Mouse (Mus musculus) bone marrow, adult 2 months (tissue): ENCODE data around the gene Pard3.

Experiments used
- CTCF ChIP-seq: fragments of 200-500 bp; IDR thresholded peaks from 2 replicates; pipeline ENCODE4 v1.5.1; 2011; ENCODE audit warnings: low read length, control low read depth; ENCODE audit not compliant: control insufficient read depth, insufficient read depth
- POLR2A ChIP-seq: fragments of 200-500 bp; IDR thresholded peaks from 2 replicates; pipeline ENCODE4 v1.6.1; 2011; ENCODE audit warnings: low read depth, mild to moderate bottlenecking, control low read depth, low read length, borderline replicate concordance; ENCODE audit not compliant: control insufficient read depth

GRCm38 (mm10) chr8:127639088-127639453, 575.4 kb downstream of the Pard3 start:
- TF ChIP-seq POLR2A (no peak), CTCF (no peak)
